In the genomic region with DNA sequence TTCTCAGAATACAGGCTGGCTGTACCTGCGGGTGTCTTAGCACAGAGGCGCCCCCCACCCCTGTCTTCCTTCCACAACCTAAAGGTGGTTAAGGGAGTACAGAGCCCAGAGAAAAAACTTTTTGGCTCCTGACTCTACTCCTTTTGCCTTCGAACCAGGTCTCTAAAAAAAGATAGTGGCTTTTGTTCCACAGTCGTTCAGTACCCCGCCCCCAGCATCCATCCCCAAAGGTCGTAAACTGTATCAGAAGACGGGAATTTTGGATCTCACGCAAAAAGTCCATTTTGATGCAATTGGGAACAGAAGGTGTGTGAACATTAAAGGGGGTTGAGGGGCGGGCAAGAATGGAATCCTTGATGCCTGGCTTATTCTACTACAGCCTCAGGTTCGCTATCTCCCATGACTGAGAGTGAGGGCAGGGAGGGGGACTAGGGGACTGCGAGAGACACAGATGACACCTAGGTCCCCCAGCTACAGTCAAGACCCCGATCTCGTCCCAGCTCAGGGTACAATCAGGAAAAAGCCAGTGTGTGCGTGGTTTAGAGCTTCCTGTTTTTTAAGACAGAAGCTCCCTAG, we compare ENCODE assay signal across 8 mouse cellular contexts. TPM values are rescaled to one million over a fixed set of nuclear protein-coding genes. Genes with fewer than 3 reads are reported as not detected.
DNase-seq lines count a peak whose midpoint lies in the region; ATAC-seq and TF ChIP-seq lines count a peak whose summit lies in the region.

No protein-coding gene starts in this region.

- H3K27me3 ChIP-seq in lung, embryonic 14.5 days (ENCODE audit: insufficient read depth, low read length) = no peaks in the 10 kb centered on the region
- no peaks in the 10 kb centered on the region for H3K27me3 ChIP-seq in embryonic facial prominence, embryonic 13.5 days
- H3K27me3 ChIP-seq in intestine, embryonic 15.5 days (replicated peaks) = no peaks in the 10 kb centered on the region
- H3K27me3 ChIP-seq in midbrain, embryonic 15.5 days (replicated peaks) = no peaks in the 10 kb centered on the region

- peak overlapping the region; percentile 70 for H3K4me2 ChIP-seq in lung, embryonic 14.5 days
- peak overlapping the region; percentile 91 for H3K4me2 ChIP-seq in embryonic facial prominence, embryonic 13.5 days
- H3K4me2 ChIP-seq in intestine, embryonic 15.5 days (replicated peaks) = peak overlapping the region; percentile 92
- peak overlapping the region; percentile 78 for H3K4me2 ChIP-seq in midbrain, embryonic 15.5 days

- TF ChIP-seq CTCF in lung, embryonic 14.5 days (IDR thresholded peaks at IDR 0.05; ENCODE audit: low read depth) = no peak

- H3K9me3 ChIP-seq in lung, embryonic 14.5 days (ENCODE audit: low read depth, low read length) = no peaks in the 10 kb centered on the region
- H3K9me3 ChIP-seq in embryonic facial prominence, embryonic 13.5 days = no peaks in the 10 kb centered on the region
- no peaks in the 10 kb centered on the region for H3K9me3 ChIP-seq in intestine, embryonic 15.5 days
- no peaks in the 10 kb centered on the region for H3K9me3 ChIP-seq in midbrain, embryonic 15.5 days

- H3K4me3 ChIP-seq in lung, embryonic 14.5 days (ENCODE audit: low read depth, low read length) = peak overlapping the region; percentile 68
- peak overlapping the region; percentile 82 for H3K4me3 ChIP-seq in embryonic facial prominence, embryonic 13.5 days
- peak overlapping the region; percentile 83 for H3K4me3 ChIP-seq in intestine, embryonic 15.5 days (replicated peaks)
- H3K4me3 ChIP-seq in midbrain, embryonic 15.5 days = peak overlapping the region; percentile 50

- WGBS in lung, embryonic 14.5 days = 2% methylated on average over 14 of the region's 14 CpGs
- 2% methylated on average over 14 of the region's 14 CpGs for WGBS in embryonic facial prominence, embryonic 13.5 days
- WGBS in intestine, embryonic 15.5 days = 1% methylated on average over 14 of the region's 14 CpGs
- 1% methylated on average over 14 of the region's 14 CpGs for WGBS in midbrain, embryonic 15.5 days

- peak; percentile 54 for DNase-seq in lung, embryonic 14.5 days
- no peak for DNase-seq in lung, postnatal 4 days
- DNase-seq in ovary, postnatal 14 days (ENCODE audit: low spot score) = no peak
- no peak for DNase-seq in layer of hippocampus, adult 18-20 months (ENCODE audit: low spot score in 2 of 2)
- no peak for DNase-seq in cerebellum, adult 18-20 months

- H3K9ac ChIP-seq in lung, embryonic 14.5 days = peak overlapping the region; percentile 63
- H3K9ac ChIP-seq in embryonic facial prominence, embryonic 13.5 days = peak overlapping the region; percentile 90
- peak overlapping the region; percentile 87 for H3K9ac ChIP-seq in intestine, embryonic 15.5 days
- H3K9ac ChIP-seq in midbrain, embryonic 15.5 days = peak overlapping the region; percentile 64

- peaks cover 14% of the 10 kb centered on the region; the same call in 1 of the 2 replicates for H3K4me1 ChIP-seq in lung, embryonic 14.5 days (ENCODE audit: insufficient read depth)
- H3K4me1 ChIP-seq in embryonic facial prominence, embryonic 13.5 days = peaks cover 22% of the 10 kb centered on the region
- H3K4me1 ChIP-seq in intestine, embryonic 15.5 days (replicated peaks) = no peaks in the 10 kb centered on the region
- H3K4me1 ChIP-seq in midbrain, embryonic 15.5 days = peaks cover 13% of the 10 kb centered on the region

- H3K27ac ChIP-seq in lung, embryonic 14.5 days (ENCODE audit: low read depth) = peak overlapping the region; percentile 99
- H3K27ac ChIP-seq in embryonic facial prominence, embryonic 13.5 days = peak overlapping the region; percentile 98
- H3K27ac ChIP-seq in intestine, embryonic 15.5 days = peak overlapping the region; percentile 99
- H3K27ac ChIP-seq in midbrain, embryonic 15.5 days = peak overlapping the region; percentile 99

- no peak for ATAC-seq in lung, embryonic 14.5 days (ENCODE audit: insufficient read depth)
- ATAC-seq in embryonic facial prominence, embryonic 13.5 days (ENCODE audit: insufficient number of reproducible peaks, insufficient read depth, low FRiP score, low TSS enrichment, low read depth) = peak; percentile 5; the same call in 1 of the 2 replicates
- peak; percentile 20; the same call in 1 of the 2 replicates for ATAC-seq in intestine, embryonic 15.5 days
- ATAC-seq in midbrain, embryonic 15.5 days (replicated peaks) = peak; percentile 55

- H3K36me3 ChIP-seq in lung, embryonic 14.5 days (ENCODE audit: insufficient read depth) = no peaks in the 10 kb centered on the region
- H3K36me3 ChIP-seq in embryonic facial prominence, embryonic 13.5 days = no peaks in the 10 kb centered on the region
- H3K36me3 ChIP-seq in intestine, embryonic 15.5 days = no peaks in the 10 kb centered on the region
- H3K36me3 ChIP-seq in midbrain, embryonic 15.5 days (replicated peaks) = no peaks in the 10 kb centered on the region

RNA-seq across cellular contexts. Expression of a gene that starts 3.4 kb away (rescaled TPM):
- polyA plus RNA-seq in lung, embryonic 14.5 days (2014; fragmentation: Nextera tagmentation; extraction: Ambion mirVana) = 8.4 and 9.1 TPM in 2 replicates
- polyA plus RNA-seq in embryonic facial prominence, embryonic 13.5 days (2015; fragmentation: Nextera tagmentation; extraction: Ambion mirVana) = 5.8 and 6.5 TPM in 2 replicates
- polyA plus RNA-seq in intestine, embryonic 15.5 days (2015; fragmentation: Nextera tagmentation; extraction: Ambion mirVana) = 4.1 and 4.9 TPM in 2 replicates
- polyA plus RNA-seq in midbrain, embryonic 15.5 days (2015; fragmentation: Nextera tagmentation; extraction: Ambion mirVana) = 7.7 and 8.6 TPM in 2 replicates
- 1 to 10 TPM; 7.8 TPM for total RNA-seq in layer of hippocampus, adult 18-20 months (2021)
